Mouse (Mus musculus): ENCODE data around the gene Kdelr2. TPM values are rescaled to one million over a fixed set of nuclear protein-coding genes. Genes with fewer than 3 reads are reported as not detected.

Gene Kdelr2
- polyA plus RNA-seq, 1 experiment: 91.3 TPM

- no peak for TF ChIP-seq GATA1 (IDR thresholded peaks at IDR 0.05; ENCODE audit: low read length)
Observed at GRCm38 (mm10) chr5:143441753-143442152, 38.1 kb downstream of the Kdelr2 start.

GRCm38 (mm10) chr5:143463671-143464070, 60.0 kb downstream of the Kdelr2 start:
- TF ChIP-seq GATA1 (IDR thresholded peaks at IDR 0.05; ENCODE audit: low read length): no peak

- TF ChIP-seq GATA1 (IDR thresholded peaks at IDR 0.05; ENCODE audit: low read length): no peak
Observed at GRCm38 (mm10) chr5:143464100-143464756, 60.6 kb downstream of the Kdelr2 start, which contains the start of gene Daglb. Gene Daglb, plus strand, starts transcription at chr5:143464584.

- no peak for TF ChIP-seq GATA1 (IDR thresholded peaks at IDR 0.05; ENCODE audit: low read length)
Observed at GRCm38 (mm10) chr5:143464757-143465118, 61.1 kb downstream of the Kdelr2 start.

- TF ChIP-seq GATA1 (IDR thresholded peaks at IDR 0.05; ENCODE audit: low read length): no peak
Observed at GRCm38 (mm10) chr5:143465156-143466085, 61.8 kb downstream of the Kdelr2 start.

- no peak for TF ChIP-seq GATA1 (IDR thresholded peaks at IDR 0.05; ENCODE audit: low read length)
Observed at GRCm38 (mm10) chr5:143466891-143467669, 63.4 kb downstream of the Kdelr2 start.

GRCm38 (mm10) chr5:143467931-143468330, 64.3 kb downstream of the Kdelr2 start:
- no peak for TF ChIP-seq GATA1 (IDR thresholded peaks at IDR 0.05; ENCODE audit: low read length)

- no peak for TF ChIP-seq GATA1 (IDR thresholded peaks at IDR 0.05; ENCODE audit: low read length)
Observed at GRCm38 (mm10) chr5:143469628-143470027, 66.0 kb downstream of the Kdelr2 start.

- TF ChIP-seq GATA1 (IDR thresholded peaks at IDR 0.05; ENCODE audit: low read length): no peak
Observed at GRCm38 (mm10) chr5:143470421-143471164, 67.0 kb downstream of the Kdelr2 start.

- TF ChIP-seq GATA1 (IDR thresholded peaks at IDR 0.05; ENCODE audit: low read length): no peak
Observed at GRCm38 (mm10) chr5:143471165-143471546, 67.5 kb downstream of the Kdelr2 start.

Other genes starting within 250 kb of the Kdelr2 start
- gene Rbak, start 223.1 kb upstream of the Kdelr2 start, polyA plus RNA-seq (2012): 3.8 and 6.4 TPM in 2 replicates
- not detected in 2 replicates for gene Spdye4b, start 222.8 kb upstream of the Kdelr2 start, polyA plus RNA-seq (2012)
- not detected in 2 replicates for gene Spdye4a, start 176.9 kb upstream of the Kdelr2 start, polyA plus RNA-seq (2012)
- 4.2 and 4.5 TPM in 2 replicates for gene Zfp12, start 168.7 kb upstream of the Kdelr2 start, polyA plus RNA-seq (2012)
- 8.8 and 11.0 TPM in 2 replicates for gene Zfp316, start 133.8 kb upstream of the Kdelr2 start, polyA plus RNA-seq (2012)
- gene Zfp853, start 110.2 kb upstream of the Kdelr2 start, polyA plus RNA-seq (2012): 0.18 and 0.22 TPM in 2 replicates
- gene E130309D02Rik, start 88.5 kb upstream of the Kdelr2 start, polyA plus RNA-seq (2012): 144 and 163 TPM in 2 replicates
- gene Zdhhc4, start 74.6 kb upstream of the Kdelr2 start, polyA plus RNA-seq (2012): 50.3 and 81.4 TPM in 2 replicates
- not detected in 2 replicates for gene Grid2ip, start 46.5 kb upstream of the Kdelr2 start, polyA plus RNA-seq (2012)
- gene Daglb, start 60.7 kb downstream of the Kdelr2 start, polyA plus RNA-seq (2012): 3.5 and 6.1 TPM in 2 replicates
- gene Rac1, start 124.2 kb downstream of the Kdelr2 start, polyA plus RNA-seq (2012): 108 and 155 TPM in 2 replicates
- gene Cyth3, start 218.6 kb downstream of the Kdelr2 start, polyA plus RNA-seq (2012): 89.0 and 119 TPM in 2 replicates